Mouse (Mus musculus) heart, postnatal 10 days (tissue): ENCODE data around the gene Mst1r. TPM values are rescaled to one million over a fixed set of nuclear protein-coding genes. Genes with fewer than 3 reads are reported as not detected.

Experiments
- DNase-seq, 2 experiments: peaks; one replicate each; pipeline ENCODE4 v3.0.0; 2021
- intact Hi-C: fragments of 180-260 bp; cut with DNase I; formaldehyde crosslinking; loops from one replicate; pipeline ENCODE4 v1.15.1; 2025
- total RNA-seq, 2 experiments: library from RNA; stranded (reverse); gene quantifications; 2 replicates each; pipeline ENCODE4 v1.2.3; 2021

Gene Mst1r
- 1 to 10 TPM; 2.5 to 3.7 TPM for total RNA-seq

DNA sequence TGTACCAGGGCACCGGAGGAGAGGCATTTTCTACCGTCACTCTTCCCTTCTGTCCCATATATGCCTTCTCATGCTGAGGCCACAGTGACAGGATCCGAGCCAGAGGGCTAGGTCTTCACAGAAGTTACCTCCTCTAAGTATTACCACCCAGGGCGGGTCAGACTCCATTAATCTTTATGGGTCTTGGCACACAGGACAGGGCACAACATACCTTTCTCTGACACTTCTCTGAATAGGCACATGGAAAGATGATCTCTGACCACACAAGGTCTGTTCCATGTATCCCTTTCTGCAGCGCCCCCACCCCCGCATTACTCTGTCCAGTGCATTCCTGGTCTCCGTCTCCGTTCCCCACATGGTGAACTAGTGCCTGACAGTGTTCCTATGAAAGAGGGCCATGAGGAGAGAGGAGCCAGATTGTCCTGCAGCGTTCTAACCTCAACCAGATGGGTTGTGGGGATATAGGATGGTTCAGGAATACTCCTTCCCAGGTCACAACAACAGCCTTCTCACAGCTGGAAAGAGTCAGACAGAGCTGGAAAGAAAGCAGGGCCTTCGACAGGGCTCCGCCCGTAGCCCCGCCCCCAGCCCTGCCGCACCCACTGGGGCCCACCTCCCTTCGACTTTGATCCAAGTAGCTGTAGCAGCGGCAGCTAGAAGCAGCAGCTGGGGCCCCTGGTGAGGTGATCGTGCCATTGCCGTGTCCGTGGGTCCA, at the start of gene Mst1r:
Mst1r (plus strand) TSS at position 622 of the 715 bp plus-strand sequence.
- peak; percentile 85 to 86 for DNase-seq
- intact Hi-C loops: no loop called here

DNA sequence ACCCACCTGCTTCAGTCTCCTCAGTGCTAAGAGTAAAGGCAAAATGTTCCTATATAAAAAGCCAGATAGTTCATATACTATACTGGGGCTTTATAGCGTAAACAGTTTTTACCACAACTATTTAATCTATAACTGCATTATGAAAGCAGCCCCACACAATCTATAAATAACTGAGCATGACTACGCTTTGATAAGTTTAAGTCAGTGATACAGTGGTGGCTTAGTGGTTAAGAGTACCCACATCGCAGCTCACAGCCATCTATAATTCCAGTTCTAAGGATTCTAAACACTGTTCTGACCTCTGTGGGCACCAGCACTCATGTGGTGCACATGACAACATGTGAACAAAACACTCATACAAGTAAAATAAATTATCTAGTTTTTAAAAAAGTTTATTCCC, 48.3 kb upstream of the Mst1r start:
- intact Hi-C loops: no loop called here

DNA sequence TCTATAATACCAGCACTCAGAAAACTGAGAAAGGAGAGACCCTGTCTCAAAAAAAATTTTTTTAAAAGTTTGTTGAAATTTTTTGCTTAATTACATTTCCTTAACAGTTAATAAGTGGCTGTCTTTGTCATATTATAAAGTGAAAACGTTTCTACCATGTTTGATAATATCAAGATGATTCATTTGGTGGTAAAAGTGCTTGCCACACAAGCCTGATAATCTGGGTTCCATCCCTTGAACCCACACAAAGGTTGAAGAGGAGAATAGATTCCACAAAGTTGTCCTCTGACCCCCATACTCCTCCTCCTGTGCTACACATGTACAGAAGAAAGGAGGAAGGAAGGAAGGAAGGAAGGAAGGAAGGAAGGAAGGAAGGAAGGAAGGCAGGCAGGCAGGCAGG, 42.2 kb upstream of the Mst1r start:
- intact Hi-C loops: no loop called here
- DNase-seq: no peak

More for the DNA sequence above, 48.3 kb upstream of the Mst1r start:
- no peak for DNase-seq

DNA sequence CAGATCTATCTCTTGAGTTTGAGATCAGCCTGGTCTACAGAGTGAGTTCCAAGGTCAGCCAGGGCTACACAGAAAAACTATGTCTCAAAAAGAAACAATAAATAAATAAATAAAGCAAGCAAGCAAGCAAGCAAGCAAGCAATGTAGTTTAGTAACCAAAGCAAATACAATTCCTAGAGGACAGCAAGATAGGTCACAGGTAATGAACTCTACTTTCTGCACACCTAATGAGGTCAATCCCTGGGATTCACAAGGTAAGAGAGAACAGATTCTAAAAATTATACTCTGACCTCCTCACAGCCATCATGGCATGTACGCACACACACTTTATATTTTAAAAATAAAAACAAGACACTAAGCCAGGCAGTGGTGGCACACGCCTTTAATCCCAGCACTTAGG, 40.6 kb upstream of the Mst1r start:
- intact Hi-C loops: no loop called here
- DNase-seq: no peak

DNA sequence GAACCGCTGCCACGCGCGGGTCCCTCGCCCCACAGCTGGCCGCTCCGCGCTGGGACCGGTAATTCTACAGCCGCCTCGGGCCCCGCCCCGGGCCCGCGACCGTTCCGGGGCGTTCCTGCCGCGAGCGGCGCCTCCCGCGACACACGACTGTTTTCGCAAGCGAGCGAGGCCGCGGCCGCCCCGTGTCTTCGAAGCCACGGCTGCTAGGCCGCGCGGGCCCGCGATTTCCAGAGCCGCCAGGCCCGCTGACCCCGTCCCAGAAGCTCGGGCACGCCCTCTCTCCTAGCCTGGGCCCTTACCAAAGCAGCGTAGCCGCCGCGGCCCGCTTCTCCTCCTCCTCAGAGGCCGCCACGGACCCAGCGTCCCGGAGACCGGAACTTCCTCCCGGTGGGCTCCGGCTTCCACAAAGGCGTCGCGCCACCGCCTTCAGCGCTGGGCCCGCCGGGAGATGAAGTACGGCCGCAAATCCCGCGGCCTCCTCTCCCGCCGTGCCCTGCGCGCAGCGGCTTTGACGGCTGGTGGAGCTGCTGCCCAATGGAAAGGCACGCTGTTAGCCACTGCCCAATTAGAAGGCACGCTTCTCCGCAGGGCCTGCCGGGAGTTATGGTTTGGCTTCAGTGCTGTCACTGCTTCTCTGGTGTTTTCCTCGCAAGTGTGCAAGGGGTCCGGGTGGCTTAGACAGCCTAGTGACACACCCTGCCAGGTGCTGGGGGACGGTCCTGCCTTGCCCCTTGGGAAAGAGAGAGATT, 34.1 kb upstream of the Mst1r start:
- intact Hi-C loops: no loop called here
- DNase-seq: peak; percentile 96 to 97

DNA sequence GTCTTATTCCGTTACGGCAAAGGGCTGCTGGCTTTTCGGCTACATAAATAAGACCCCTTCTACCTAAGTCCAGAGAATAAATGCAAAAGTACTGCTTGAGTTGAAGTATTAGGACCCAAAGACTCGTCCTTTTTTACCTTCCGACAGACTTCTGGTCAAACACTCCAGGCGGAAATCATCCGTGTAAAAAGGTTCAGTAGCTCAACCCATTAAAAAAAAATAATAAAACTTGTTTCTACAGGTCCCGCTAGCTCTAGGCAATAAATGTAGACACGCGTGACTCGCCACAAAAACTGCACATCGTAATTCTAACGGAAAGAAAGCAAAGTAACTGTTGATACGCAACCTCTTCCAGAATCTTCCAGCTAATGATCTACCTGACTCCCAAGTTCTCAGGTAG, 33.5 kb upstream of the Mst1r start, which contains the start of gene Rbm6:
Rbm6 (minus strand) TSS at position 101 of the 400 bp plus-strand sequence.
- DNase-seq: no peak
- intact Hi-C loops: no loop called here

DNA sequence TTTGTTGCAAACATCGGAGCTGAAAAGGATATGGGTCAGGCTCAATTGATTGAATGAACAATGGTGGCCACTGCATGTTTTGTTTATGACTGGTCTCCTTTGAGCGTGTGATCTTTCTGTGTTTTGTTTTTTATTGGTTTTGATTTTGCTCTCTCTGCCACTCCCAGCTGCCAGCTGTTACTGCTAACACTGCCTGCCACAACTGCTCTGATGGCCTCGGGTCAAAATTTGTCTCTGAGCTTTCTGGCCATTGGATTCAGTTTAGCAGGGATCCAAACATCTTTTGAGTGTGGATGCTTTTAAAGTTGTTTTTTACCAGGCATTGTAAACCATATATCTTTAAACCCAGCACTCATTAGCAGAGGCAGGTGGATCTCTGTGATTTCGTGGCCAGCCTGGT, 26.3 kb upstream of the Mst1r start:
- DNase-seq: no peak
- intact Hi-C loops: no loop called here

DNA sequence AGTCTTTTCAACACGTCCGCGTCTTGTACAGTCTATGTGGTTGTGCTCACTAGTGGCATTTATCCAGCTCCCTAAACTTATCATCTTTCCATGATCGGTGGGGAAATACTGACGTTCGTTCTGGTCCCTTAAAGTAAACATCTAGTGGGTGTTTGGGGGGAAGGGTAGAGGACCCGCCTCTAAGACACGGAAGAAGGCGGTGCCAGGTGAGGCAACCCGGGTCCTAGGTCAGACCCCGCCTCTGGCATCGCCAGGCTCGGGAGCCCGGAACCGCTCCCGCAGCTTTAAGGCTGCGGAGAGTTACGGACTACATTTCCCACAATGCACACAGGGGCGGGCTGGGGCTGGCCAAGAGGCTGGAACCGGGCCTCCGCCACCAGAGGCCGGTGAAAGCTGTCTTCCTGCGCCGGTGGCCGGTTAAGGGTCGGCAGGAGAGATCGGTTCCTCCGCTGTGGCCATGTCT, 18.8 kb upstream of the Mst1r start, which contains the start of gene Mon1a:
Mon1a (plus strand) TSS at position 348 of the 463 bp plus-strand sequence.
- intact Hi-C loops: no loop called here
- DNase-seq: peak; percentile 87 to 91

DNA sequence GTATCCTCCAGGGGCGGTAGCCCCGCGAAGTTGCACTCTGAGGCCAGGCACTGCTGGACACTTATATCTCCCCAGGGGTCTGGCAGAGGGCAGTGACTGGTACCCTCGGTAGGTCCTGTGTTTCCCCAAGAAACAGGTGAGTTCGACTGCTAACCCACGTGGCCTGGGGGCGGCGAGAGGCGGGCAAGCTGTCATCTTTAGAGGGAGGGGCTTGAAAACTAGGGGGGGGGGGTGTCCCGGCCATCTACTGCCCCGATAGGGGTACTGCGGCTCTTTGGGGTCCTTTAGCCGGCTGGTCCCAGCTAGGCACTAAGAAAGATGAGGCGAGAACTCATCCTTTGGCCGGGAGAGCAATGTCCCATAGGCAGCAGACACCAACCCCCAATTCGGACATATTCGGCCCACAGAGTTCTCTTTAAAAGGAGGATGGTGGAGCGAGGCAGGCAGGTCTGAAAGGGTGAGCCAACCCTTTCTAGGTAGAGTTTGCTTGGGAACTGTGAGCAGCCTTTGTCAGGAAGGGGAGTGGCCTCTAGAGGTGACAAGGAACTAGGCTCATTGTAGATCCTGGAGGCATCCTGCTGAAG, 18.3 kb upstream of the Mst1r start:
- peak; percentile 29 to 44 for DNase-seq
- intact Hi-C loops: no loop called here

DNA sequence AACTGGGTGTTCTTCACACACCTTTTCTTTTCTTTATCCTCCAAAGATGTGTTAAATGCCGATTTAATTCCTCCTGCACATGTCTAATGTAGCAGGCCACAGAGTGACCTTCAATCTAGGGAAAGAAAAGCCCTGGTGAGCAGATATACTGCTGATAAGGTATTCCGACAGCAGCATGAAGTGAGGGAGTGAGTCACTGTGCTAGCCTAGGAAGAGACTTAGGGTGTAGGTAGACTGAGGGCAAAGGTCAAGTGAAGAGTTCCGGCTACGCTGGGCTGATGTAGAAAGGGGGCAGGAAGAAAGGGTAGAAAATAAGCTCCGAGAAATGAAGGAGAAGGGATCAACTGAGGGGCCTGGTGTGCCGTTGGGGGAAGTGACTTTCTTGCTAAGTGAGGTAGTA, 16.4 kb upstream of the Mst1r start:
- no peak for DNase-seq
- intact Hi-C loops: no loop called here

DNA sequence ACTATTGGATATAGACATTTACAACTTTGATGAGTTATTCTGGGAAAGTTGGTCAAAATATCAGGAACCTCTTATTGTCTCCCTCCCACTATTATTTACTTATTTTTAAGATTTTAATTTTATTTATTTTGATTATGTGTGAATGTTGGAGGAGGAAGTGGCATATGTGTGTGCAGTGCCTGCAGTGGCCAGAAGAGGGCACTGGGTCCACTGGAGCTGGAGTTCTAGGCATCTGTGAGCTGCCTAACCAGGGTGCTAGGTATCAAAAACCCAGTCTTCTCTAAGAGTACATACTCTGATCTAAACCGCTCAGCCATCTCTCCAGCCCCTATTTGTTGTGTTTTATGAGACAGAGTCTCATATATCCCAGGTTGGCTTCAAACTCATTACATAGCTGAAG, 15.7 kb upstream of the Mst1r start:
- no peak for DNase-seq
- intact Hi-C loops: no loop called here

DNA sequence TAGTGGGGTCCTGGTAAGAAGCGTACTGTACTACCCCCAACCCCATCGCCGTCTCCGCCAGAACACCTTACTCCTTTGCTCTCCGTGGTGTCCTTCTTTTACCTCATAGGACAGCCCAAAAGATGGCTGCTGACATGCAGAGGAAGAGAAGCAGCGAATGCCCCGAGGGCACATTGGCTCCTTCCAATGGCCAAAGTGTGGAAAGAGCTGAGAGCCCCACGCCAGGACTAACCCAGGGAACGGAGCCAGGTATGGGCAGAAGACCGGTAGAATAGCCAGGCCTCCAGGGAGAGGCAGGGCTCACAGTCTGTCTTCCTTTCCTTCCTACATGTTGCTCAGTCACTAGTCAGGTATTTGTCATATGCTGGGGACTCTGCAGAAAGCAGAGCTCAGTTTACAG, 8.1 kb upstream of the Mst1r start:
- no peak for DNase-seq
- intact Hi-C loops: no loop called here

DNA sequence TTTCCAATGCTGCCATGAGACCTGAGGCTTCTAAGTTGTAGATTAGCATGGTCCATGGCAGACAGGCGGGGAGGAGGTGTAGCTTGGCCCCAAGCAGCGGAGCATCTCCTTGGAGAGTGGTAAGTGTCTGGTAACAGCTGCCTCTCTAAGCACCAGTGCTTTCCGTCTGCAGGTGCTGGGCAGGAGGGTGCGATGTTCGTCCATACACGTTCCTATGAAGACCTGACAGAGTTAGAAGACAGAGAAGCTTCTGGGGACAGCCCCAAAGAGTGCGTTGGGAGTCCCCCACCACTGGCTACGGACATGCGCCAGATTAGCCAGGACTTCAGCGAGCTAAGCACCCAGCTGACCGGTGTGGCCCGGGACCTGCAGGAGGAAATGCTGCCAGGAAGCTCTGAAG, 6.8 kb upstream of the Mst1r start:
- DNase-seq: no peak
- intact Hi-C loops: no loop called here

DNA sequence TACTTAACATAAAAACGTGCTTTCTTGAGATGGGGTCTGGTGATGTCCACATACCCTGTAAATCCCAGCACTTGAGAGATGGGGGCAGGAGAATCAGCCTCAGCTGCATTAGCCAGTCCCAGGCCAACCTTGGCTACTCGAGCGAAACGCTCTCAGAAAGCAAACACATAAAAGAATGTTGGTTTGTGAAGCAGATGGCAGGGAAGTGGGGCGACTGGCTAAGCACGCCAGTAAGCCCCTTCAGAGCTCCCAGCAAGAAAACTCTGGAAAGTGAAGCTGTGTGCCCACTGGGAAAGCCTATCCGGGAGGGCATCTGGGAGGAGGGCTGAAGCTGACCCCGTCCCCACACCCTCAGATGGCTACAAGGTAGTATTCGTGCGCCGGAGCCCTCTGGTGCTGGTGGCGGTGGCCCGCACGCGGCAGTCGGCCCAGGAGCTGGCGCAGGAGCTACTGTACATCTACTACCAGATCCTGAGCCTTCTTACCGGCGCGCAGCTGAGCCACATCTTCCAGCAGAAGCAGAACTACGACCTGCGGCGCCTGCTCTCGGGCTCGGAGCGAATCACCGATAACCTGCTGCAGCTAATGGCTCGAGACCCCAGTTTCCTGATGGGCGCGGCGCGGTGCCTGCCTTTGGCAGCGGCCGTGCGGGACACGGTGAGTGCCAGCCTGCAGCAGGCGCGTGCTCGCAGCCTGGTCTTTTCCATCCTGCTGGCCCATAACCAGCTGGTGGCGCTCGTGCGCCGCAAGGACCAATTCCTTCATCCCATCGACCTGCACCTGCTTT, 5.6 kb upstream of the Mst1r start:
- intact Hi-C loops: no loop called here
- DNase-seq: peak; percentile 30 to 59

DNA sequence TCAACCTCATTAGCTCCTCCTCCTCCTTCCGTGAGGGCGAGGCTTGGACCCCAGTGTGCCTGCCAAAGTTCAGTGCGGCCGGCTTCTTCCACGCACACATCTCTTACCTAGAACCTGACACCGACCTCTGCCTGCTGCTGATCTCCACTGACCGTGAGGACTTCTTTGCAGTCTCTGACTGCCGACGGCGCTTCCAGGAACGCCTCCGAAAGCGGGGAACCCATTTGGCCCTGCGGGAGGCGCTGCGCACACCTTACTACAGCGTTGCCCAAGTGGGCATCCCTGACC, 5.1 kb upstream of the Mst1r start:
- intact Hi-C loops: no loop called here
- DNase-seq: no peak

DNA sequence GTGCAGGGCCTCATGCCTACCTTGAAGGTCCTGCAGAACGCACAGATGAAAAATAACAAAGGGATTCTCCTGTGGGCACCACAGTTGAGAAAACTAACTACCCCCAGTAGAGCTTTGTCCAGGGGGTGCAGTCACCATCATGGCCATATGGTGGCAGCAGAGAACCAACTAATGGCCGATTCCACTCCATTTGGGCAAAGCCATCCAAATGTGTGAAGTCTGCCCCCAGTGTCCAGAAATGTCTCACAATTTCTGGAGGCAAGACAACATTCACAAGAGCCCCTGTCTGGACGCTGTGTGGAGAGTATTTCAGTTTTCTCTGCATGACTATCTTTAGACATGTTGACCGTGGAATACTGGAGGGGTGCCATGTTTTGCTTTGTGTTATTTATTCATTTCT, 1.9 kb upstream of the Mst1r start:
- peak; percentile 92 to 96 for DNase-seq
- intact Hi-C loops: loop anchor here (1.0 to 2.0 kb wide), 3 partner anchors 58 to 164 kb away; partner anchors contain the start of gene Amigo3

DNA sequence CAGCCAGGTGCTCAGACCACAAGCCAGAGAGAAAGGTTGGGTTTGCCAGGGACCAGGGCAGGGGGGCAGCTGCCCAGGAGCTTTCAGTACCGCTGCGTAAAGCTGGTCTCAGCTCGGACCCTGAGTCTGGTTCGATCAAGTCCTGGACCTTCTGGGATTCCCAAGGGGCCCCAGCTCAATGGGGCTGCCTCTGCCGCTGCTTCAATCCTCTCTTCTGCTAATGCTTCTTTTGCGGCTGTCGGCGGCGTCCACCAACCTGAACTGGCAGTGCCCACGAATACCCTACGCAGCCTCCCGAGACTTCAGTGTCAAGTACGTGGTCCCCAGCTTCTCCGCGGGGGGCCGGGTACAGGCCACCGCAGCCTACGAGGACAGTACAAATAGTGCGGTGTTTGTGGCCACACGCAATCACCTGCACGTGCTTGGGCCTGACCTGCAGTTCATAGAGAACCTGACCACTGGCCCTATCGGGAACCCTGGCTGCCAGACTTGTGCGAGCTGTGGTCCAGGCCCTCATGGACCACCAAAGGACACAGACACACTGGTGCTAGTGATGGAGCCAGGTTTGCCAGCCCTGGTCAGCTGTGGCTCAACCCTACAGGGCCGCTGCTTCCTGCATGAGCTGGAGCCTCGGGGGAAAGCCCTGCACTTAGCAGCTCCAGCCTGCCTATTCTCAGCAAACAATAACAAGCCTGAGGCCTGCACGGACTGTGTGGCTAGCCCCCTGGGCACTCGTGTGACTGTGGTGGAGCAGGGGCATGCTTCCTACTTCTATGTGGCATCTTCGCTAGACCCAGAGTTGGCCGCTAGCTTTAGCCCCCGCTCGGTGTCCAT, 511 bp downstream of the Mst1r start:
- peak in 1 of 2 experiments; percentile 44 for DNase-seq
- intact Hi-C loops: no loop called here

DNA sequence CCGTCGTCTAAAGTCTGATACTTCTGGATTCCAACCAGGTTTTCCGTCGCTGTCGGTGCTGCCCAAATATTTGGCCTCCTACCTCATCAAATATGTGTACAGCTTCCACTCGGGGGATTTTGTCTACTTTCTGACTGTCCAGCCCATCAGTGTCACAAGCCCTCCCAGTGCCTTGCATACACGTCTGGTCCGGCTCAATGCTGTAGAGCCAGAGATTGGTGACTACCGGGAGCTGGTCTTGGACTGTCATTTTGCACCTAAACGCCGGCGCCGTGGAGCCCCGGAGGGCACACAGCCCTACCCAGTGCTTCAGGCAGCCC, 1.1 kb downstream of the Mst1r start:
- no peak for DNase-seq

DNA sequence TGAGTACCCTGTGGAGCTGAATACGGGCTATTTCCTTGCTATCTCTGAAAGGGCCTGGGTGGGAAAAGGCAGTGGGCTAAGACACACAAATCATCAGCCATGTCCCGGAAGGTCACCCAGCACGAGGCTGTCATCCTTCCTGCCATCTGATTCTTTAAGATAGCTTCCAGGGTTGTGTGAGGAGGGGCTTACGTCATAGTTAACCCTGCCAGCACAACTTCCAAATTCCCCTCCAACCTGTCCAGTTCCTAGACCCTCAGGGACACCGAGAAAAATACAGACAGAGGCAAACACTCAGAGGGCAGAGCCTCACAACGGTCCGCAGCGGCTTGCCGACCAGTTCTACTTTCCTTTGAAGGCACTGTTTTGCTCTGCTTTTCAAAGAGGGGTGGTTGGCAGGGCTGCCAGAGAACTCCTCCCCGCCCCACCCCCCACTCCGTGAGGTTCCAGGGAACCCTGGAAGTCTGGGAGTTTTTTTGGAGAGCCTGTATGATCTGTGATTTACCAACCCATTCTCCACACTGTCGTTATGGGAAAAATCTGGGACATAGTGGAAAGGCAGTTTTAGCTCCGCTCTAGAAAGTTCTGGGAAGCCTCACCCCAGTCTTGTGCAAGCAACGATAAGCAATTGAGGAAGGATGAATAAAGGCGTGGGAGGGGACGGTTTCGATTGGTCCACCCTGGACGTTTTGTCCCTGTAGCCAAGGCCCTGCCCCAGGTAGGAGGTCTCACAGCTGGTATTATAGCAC, 1.9 kb downstream of the Mst1r start:
- DNase-seq: peak; percentile 53 to 56
- intact Hi-C loops: no loop called here

More for the DNA sequence above, 1.1 kb downstream of the Mst1r start:
- intact Hi-C loops: no loop called here
